Mouse (Mus musculus) forebrain, embryonic 11.5 days (tissue): ENCODE results near the gene Asah2. TPM values are rescaled to one million over a fixed set of nuclear protein-coding genes. Genes with fewer than 3 reads are reported as not detected.
A peak's percentile ranks its signal among the peaks of the same experiment; 100 is the strongest.

ENCODE experiments used
- ATAC-seq: fragments of 200-750 bp; cut with Nextera tagmentation; replicated peaks from 2 replicates; pipeline ENCODE4 v1.8.0; 2017; ENCODE audit warnings: moderate TSS enrichment; ENCODE audit not compliant: low FRiP score
- DNase-seq: peaks from one replicate; pipeline ENCODE4 v3.0.0-alpha.2; 2017; ENCODE audit warnings: low spot score
- H3K27ac ChIP-seq: fragments of 300-500 bp; sonication (generic); 2 replicates; pipeline ENCODE4 v1.5.1; 2014; ENCODE audit warnings: low read depth, low read length
- H3K27me3 ChIP-seq: fragments of 300-500 bp; sonication (generic); 2 replicates; pipeline ENCODE4 v1.6.1; 2014; ENCODE audit warnings: mild to moderate bottlenecking, low read length, mixed read lengths; ENCODE audit not compliant: control insufficient read depth, insufficient read depth
- H3K36me3 ChIP-seq: fragments of 300-500 bp; sonication (generic); 2 replicates; pipeline ENCODE4 v1.6.1; 2014; ENCODE audit warnings: mild to moderate bottlenecking, low read length, moderate library complexity, mixed read lengths; ENCODE audit not compliant: control insufficient read depth, insufficient read depth
- H3K4me1 ChIP-seq: fragments of 300-500 bp; sonication (generic); replicated peaks from 2 replicates; pipeline ENCODE4 v1.6.1; 2014; ENCODE audit warnings: low read length, mixed read lengths; ENCODE audit not compliant: control insufficient read depth, insufficient read depth
- H3K4me2 ChIP-seq: fragments of 300-500 bp; sonication (generic); 2 replicates; pipeline ENCODE4 v1.6.1; 2014; ENCODE audit warnings: low read depth, mild to moderate bottlenecking, low read length, moderate library complexity, mixed read lengths; ENCODE audit not compliant: severe bottlenecking
- H3K4me3 ChIP-seq: fragments of 300-500 bp; sonication (generic); 2 replicates; pipeline ENCODE4 v1.5.1; 2014; ENCODE audit warnings: low read depth, low read length
- H3K9ac ChIP-seq: fragments of 300-500 bp; sonication (generic); 2 replicates; pipeline ENCODE4 v1.6.1; 2014; ENCODE audit warnings: low read length
- H3K9me3 ChIP-seq: fragments of 300-500 bp; sonication (generic); 2 replicates; pipeline ENCODE4 v1.6.1; 2016; ENCODE audit warnings: low read length, mixed read lengths; ENCODE audit not compliant: control insufficient read depth
- WGBS: fragments of 180-500 bp; shearing (Covaris S2); extraction: QIAGEN DNeasy Blood & Tissue Kit; methylation state at CpG from one replicate; pipeline ENCODE4 v1.1.7; 2014; 5-methylcytosine and 5-hydroxymethylcytosine counted together
- polyA plus RNA-seq: library from polyadenylated mRNA; unstranded; fragments of >200 nt; fragmentation: Nextera tagmentation; extraction: Ambion mirVana; gene quantifications from 2 replicates; pipeline ENCODE4 v1.2.1, GENCODE M21; 2014

Gene Asah2
- polyA plus RNA-seq, 1 experiment from 2014 or later = 0.56 TPM

DNA sequence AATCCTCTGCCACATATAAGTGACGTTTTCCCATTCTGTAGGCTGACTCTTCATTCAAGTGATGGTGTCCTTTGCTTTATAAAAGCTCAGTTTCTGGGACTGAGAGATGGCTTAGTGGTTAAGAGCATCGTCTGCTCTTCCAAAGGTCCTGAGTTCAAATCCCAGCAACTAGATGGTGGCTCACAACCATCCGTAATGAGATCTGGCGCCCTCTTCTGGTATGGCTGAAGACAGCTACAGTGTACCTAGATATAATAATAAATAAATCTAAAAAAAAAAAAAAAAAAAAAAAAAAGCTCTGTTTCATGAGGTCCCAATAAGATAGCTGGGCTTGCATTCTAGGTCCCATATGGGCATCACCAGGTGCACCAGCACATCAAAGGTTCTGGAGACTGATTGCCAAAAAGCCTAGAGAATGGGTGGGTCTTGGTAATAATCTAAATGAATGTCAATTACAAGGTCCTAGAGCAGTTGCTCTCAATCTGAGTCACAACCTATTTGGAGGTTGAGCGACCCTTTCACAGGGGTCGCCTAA is 9.5 kb upstream of the Asah2 start:
- H3K4me3 ChIP-seq = no peak overlapping the region
- no peak overlapping the region for H3K9ac ChIP-seq
- H3K4me1 ChIP-seq = no peaks in the 10 kb centered on the region
- no peak for DNase-seq
- H3K27ac ChIP-seq = no peak overlapping the region
- no peak for ATAC-seq
- WGBS = 82% methylated on average over 6 of the region's 6 CpGs
- H3K27me3 ChIP-seq = no peaks in the 10 kb centered on the region
- no peak overlapping the region for H3K4me2 ChIP-seq
- no peaks in the 10 kb centered on the region for H3K9me3 ChIP-seq
- no peaks in the 10 kb centered on the region for H3K36me3 ChIP-seq

- Histone ChIP-seq H3K4me3 (no peak overlapping the region), H3K4me1 (no peaks in the 10 kb centered on the region), H3K27me3 (no peaks in the 10 kb centered on the region), H3K36me3 (no peaks in the 10 kb centered on the region), H3K27ac (no peak overlapping the region), H3K9ac (no peak overlapping the region), H3K9me3 (no peaks in the 10 kb centered on the region), H3K4me2 (no peak overlapping the region)
- WGBS = 90% methylated on average over 8 of the region's 8 CpGs
- DNase-seq (no peak), ATAC-seq (no peak)
These were observed 4.1 kb upstream of the Asah2 start for GRCm38 (mm10) chr19:32111866-32112790.

DNA sequence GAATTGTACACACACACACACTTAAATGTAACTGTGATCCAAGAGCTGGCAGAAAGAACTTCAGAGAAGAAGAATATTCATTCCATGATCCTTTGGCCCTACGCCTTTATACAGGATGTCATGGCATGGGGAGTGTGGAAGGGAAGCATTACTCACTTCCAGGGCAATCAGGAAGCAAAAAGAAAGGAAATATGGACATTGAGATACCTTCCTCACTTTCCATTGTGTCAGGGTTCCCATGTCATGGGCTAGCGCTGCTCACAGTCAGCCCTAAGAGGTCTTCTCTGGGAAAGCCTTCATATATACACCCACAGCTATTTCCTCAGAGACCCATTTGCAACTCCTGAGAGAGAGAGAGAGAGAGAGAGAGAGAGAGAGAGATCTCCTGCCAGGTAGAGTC is 1.3 kb downstream of the Asah2 start:
- H3K27me3 ChIP-seq = no peaks in the 10 kb centered on the region
- H3K4me2 ChIP-seq = no peak overlapping the region
- H3K4me1 ChIP-seq = peaks cover 4% of the 10 kb centered on the region; the same call in 1 of the 2 replicates
- no peak for ATAC-seq
- H3K27ac ChIP-seq = no peak overlapping the region
- no peak for DNase-seq
- no peak overlapping the region for H3K9ac ChIP-seq
- WGBS = 89% methylated on average over 2 of the region's 2 CpGs
- no peak overlapping the region for H3K4me3 ChIP-seq
- no peaks in the 10 kb centered on the region for H3K9me3 ChIP-seq
- H3K36me3 ChIP-seq = no peaks in the 10 kb centered on the region

DNA sequence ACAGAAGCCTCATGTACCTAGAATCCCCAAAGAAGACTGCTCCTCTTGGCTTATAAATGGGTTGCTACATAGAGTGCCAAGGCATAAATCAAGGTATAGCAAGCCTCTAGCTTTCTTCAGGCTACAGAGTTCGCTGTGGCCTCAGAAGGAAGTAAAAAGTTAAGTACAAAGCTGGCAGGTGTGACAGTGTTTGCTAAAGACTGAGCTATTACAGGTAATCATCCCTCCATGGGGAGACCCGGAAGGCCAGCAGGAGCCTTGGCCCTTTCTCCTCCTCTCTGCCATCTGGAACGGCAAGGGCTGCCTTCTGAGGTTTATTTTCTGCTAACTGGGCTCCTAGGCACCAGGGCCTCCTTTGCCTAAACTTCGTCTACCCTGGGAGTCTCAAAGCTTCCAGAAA is 3.8 kb downstream of the Asah2 start:
- Histone ChIP-seq H3K9me3 (no peaks in the 10 kb centered on the region), H3K27ac (no peak overlapping the region)

GRCm38 (mm10) chr19:32102976-32103300 is 5.1 kb downstream of the Asah2 start:
- H3K36me3 ChIP-seq = no peaks in the 10 kb centered on the region
- H3K4me2 ChIP-seq = peak overlapping the region; percentile 41
- ATAC-seq (no peak), DNase-seq (no peak)
- H3K27me3 ChIP-seq = no peaks in the 10 kb centered on the region
- H3K9me3 ChIP-seq = no peaks in the 10 kb centered on the region
- WGBS = 5% methylated on average over 9 of the region's 9 CpGs
- peaks cover 4% of the 10 kb centered on the region; the same call in 1 of the 2 replicates for H3K4me1 ChIP-seq
- H3K27ac ChIP-seq = no peak overlapping the region
- H3K9ac ChIP-seq = peak overlapping the region; percentile 7; the same call in 1 of the 2 replicates
- H3K4me3 ChIP-seq = peak overlapping the region; percentile 8

More for the DNA sequence above, 3.8 kb downstream of the Asah2 start:
- no peak for DNase-seq
- Histone ChIP-seq H3K4me3 (no peak overlapping the region), H3K4me2 (no peak overlapping the region), H3K4me1 (peaks cover 4% of the 10 kb centered on the region; the same call in 1 of the 2 replicates), H3K27me3 (no peaks in the 10 kb centered on the region), H3K9ac (no peak overlapping the region), H3K36me3 (no peaks in the 10 kb centered on the region)
- no peak for ATAC-seq
- WGBS = 62% methylated on average over 4 of the region's 4 CpGs

- whole genome bisulfite sequencing = 32% methylated on average over 18 of the region's 18 CpGs
- H3K9me3 ChIP-seq = no peaks in the 10 kb centered on the region
- peak overlapping the region; percentile 8 for H3K4me3 ChIP-seq
- no peak for DNase-seq
- no peaks in the 10 kb centered on the region for H3K36me3 ChIP-seq
- peak overlapping the region; percentile 41 for H3K4me2 ChIP-seq
- no peak overlapping the region for H3K27ac ChIP-seq
- H3K9ac ChIP-seq = peak overlapping the region; percentile 7; the same call in 1 of the 2 replicates
- H3K27me3 ChIP-seq = no peaks in the 10 kb centered on the region
- peaks cover 4% of the 10 kb centered on the region; the same call in 1 of the 2 replicates for H3K4me1 ChIP-seq
- no peak for ATAC-seq
These were observed 5.6 kb downstream of the Asah2 start for GRCm38 (mm10) chr19:32102294-32102975.

GRCm38 (mm10) chr19:32098582-32098981 is 9.4 kb downstream of the Asah2 start:
- H3K4me2 ChIP-seq = no peak overlapping the region
- H3K27me3 ChIP-seq = no peaks in the 10 kb centered on the region
- H3K27ac ChIP-seq = no peak overlapping the region
- no peak overlapping the region for H3K9ac ChIP-seq
- ATAC-seq = no peak
- H3K4me1 ChIP-seq = peaks cover 4% of the 10 kb centered on the region; the same call in 1 of the 2 replicates
- H3K4me3 ChIP-seq = no peak overlapping the region
- DNase-seq = no peak
- H3K36me3 ChIP-seq = no peaks in the 10 kb centered on the region
- WGBS = 74% methylated on average over 3 of the region's 3 CpGs
- no peaks in the 10 kb centered on the region for H3K9me3 ChIP-seq

GRCm38 (mm10) chr19:32092358-32092757 is 15.7 kb downstream of the Asah2 start:
- 89% methylated on average over 4 of the region's 4 CpGs for WGBS
- ATAC-seq (no peak), DNase-seq (no peak)
- H3K36me3 ChIP-seq = no peaks in the 10 kb centered on the region
- H3K9ac ChIP-seq = no peak overlapping the region
- H3K27ac ChIP-seq = no peak overlapping the region
- no peaks in the 10 kb centered on the region for H3K27me3 ChIP-seq
- H3K4me2 ChIP-seq = no peak overlapping the region
- no peak overlapping the region for H3K4me3 ChIP-seq
- H3K4me1 ChIP-seq = no peaks in the 10 kb centered on the region
- H3K9me3 ChIP-seq = no peaks in the 10 kb centered on the region
